Comparison of ENCODE assay signal across 1 mouse cellular context in the genomic region with DNA sequence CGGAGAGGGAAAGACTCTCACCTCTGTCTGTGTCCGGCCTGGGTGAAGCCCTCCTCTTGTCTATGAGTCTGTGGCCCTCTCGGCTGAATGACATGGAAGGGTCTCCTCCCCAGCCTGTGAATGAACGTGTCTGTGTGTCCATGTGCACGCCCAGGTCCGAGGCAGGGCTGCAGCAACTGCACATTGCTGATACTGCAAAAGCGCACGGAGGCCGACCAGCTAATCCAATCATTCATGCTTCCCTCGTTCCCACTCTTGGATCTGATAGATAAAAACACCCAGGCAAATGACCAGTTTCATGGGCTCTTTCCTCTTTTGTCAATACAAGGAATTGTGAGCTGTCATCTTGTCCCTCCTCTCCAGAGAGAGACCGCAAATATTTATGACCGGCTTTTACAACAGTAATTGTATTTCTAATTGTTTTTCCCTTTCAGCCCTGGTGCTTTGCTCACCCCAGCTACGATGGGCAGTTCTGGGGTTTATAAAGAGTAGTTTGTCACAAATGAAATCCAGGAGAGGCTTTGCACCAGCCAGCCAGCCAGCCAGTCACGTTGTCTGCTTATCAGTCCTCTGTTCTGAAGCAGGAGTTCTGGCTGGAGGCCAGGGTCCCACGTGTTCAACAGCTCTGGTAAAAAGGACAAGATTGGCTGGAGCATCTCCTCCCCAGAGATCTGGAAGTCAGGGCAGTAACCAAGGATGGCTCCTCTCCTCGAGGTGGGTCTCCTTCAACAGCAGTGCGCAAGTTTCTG.
TF ChIP-seq lines count a peak whose summit lies in the region.

No protein-coding gene starts in this region.

TF ChIP-seq in MEL, 35 proteins besides CTCF, POLR2A, EP300 and RAD21 (continued from another document):
- TF ChIP-seq MAZ (IDR thresholded peaks at IDR 0.05; ENCODE audit: low read depth, low read length) (no peak), BHLHE40 (IDR thresholded peaks at IDR 0.05; ENCODE audit: borderline replicate concordance, low read depth, low read length) (peak; percentile 90), HCFC1 (IDR thresholded peaks at IDR 0.05; ENCODE audit: low read depth, low read length) (no peak), RCOR1 (IDR thresholded peaks at IDR 0.05; ENCODE audit: low read depth, low read length) (no peak; the same call in 1 of the 2 replicates), E2F4 (IDR thresholded peaks at IDR 0.05; ENCODE audit: borderline replicate concordance, low read depth, low read length) (no peak), CHD2 (IDR thresholded peaks at IDR 0.05; ENCODE audit: low read length) (no peak), POLR2AphosphoS2 (IDR thresholded peaks at IDR 0.05; ENCODE audit: low read length) (no peak), MXI1 (IDR thresholded peaks at IDR 0.05; ENCODE audit: low read depth, low read length) (peak; percentile 97), TCF12 (IDR thresholded peaks at IDR 0.05; ENCODE audit: low read depth, low read length) (peak; percentile 75; the same call in 1 of the 2 replicates)
